ENCODE assay signal across 8 mouse cellular contexts in genomic region chr11:70653345-70654197, GRCm38 (mm10). TPM values are rescaled to one million over a fixed set of nuclear protein-coding genes. Genes with fewer than 3 reads are reported as not detected.
DNase-seq lines count a peak whose midpoint lies in the region; ATAC-seq and TF ChIP-seq lines count a peak whose summit lies in the region.

No protein-coding gene starts in this region.

- no peaks in the 10 kb centered on the region for H3K9me3 ChIP-seq in forebrain, embryonic 12.5 days
- no peaks in the 10 kb centered on the region for H3K9me3 ChIP-seq in limb, embryonic 11.5 days (ENCODE audit: control insufficient read depth, low read length)
- no peaks in the 10 kb centered on the region for H3K9me3 ChIP-seq in midbrain, embryonic 10.5 days (replicated peaks)

- peaks cover 52% of the 10 kb centered on the region for H3K4me1 ChIP-seq in forebrain, embryonic 12.5 days
- H3K4me1 ChIP-seq in limb, embryonic 11.5 days (ENCODE audit: control insufficient read depth, insufficient read depth, low read length): peaks cover 41% of the 10 kb centered on the region
- peaks cover 67% of the 10 kb centered on the region for H3K4me1 ChIP-seq in midbrain, embryonic 10.5 days
- peaks cover 37% of the 10 kb centered on the region; the same call in 1 of the 2 replicates for H3K4me1 ChIP-seq in spleen, adult 2 months (ENCODE audit: control insufficient read depth, insufficient read depth, insufficient read length)

- H3K27ac ChIP-seq in forebrain, embryonic 12.5 days: peak overlapping the region; percentile 98
- peak overlapping the region; percentile 97 for H3K27ac ChIP-seq in limb, embryonic 11.5 days (replicated peaks; ENCODE audit: low read depth, low read length)
- H3K27ac ChIP-seq in midbrain, embryonic 10.5 days (replicated peaks): peak overlapping the region; percentile 99
- peak overlapping the region; percentile 100 for H3K27ac ChIP-seq in spleen, adult 2 months (ENCODE audit: insufficient read depth, low read length)

- H3K9ac ChIP-seq in forebrain, embryonic 12.5 days: peak overlapping the region; percentile 97
- peak overlapping the region; percentile 98 for H3K9ac ChIP-seq in limb, embryonic 11.5 days (ENCODE audit: low read length)

- peak overlapping the region; percentile 96 for H3K4me2 ChIP-seq in forebrain, embryonic 12.5 days
- H3K4me2 ChIP-seq in limb, embryonic 11.5 days (ENCODE audit: low read depth, severe bottlenecking): peak overlapping the region; percentile 96

- ATAC-seq in frontal cortex, adult (ENCODE audit: low TSS enrichment): peak; percentile 10; the same call in 1 of the 2 replicates
- peak; percentile 65 for ATAC-seq in forebrain, embryonic 12.5 days (ENCODE audit: low FRiP score)
- peak; percentile 33 for ATAC-seq in limb, embryonic 11.5 days (ENCODE audit: insufficient number of reproducible peaks, low FRiP score, low TSS enrichment, low read depth)

- H3K36me3 ChIP-seq in forebrain, embryonic 12.5 days (replicated peaks): peaks cover 40% of the 10 kb centered on the region
- H3K36me3 ChIP-seq in limb, embryonic 11.5 days (ENCODE audit: control insufficient read depth, insufficient read depth, low read length): peaks cover 28% of the 10 kb centered on the region
- peaks cover 46% of the 10 kb centered on the region for H3K36me3 ChIP-seq in midbrain, embryonic 10.5 days
- H3K36me3 ChIP-seq in spleen, adult 2 months (ENCODE audit: control insufficient read depth, insufficient read depth, low read length): peaks cover 44% of the 10 kb centered on the region

- DNase-seq in frontal cortex, postnatal 25 days (ENCODE audit: low spot score in 2 of 2): no peak
- peak; percentile 64 for DNase-seq in c-Kit-negative CD71-positive TER-119-positive erythroid progenitor cells, embryonic 14.5 days (ENCODE audit: low read depth, low spot score)
- peak; percentile 72 for DNase-seq in heart, postnatal 4 days
- DNase-seq in limb, embryonic 11.5 days (ENCODE audit: low spot score): peak; percentile 84
- peak; percentile 85 for DNase-seq in midbrain, embryonic 10.5 days (ENCODE audit: low spot score)
- peak; percentile 46 to 80 for DNase-seq in spleen, adult 2 months (ENCODE audit: low read depth in 1 of 2, low spot score in 2 of 2)

- 0 out of 2 replicates have a peak, but pooled peaks have one; percentile 1 for TF ChIP-seq CTCF in spleen, adult 2 months (IDR thresholded peaks at IDR 0.05; ENCODE audit: extremely low read depth, insufficient read depth, insufficient read length, insufficient replicate concordance)

- peak overlapping the region; percentile 98 for H3K4me3 ChIP-seq in forebrain, embryonic 12.5 days (replicated peaks)
- H3K4me3 ChIP-seq in limb, embryonic 11.5 days (ENCODE audit: low read depth, low read length): peak overlapping the region; percentile 100
- H3K4me3 ChIP-seq in midbrain, embryonic 10.5 days: peak overlapping the region; percentile 100
- H3K4me3 ChIP-seq in spleen, adult 2 months (ENCODE audit: extremely low read depth, insufficient read depth, insufficient read length): peak overlapping the region; percentile 99

- H3K27me3 ChIP-seq in forebrain, embryonic 12.5 days: peaks cover 3% of the 10 kb centered on the region; the same call in 1 of the 2 replicates
- H3K27me3 ChIP-seq in limb, embryonic 11.5 days (ENCODE audit: control insufficient read depth, insufficient read depth, low read length): no peaks in the 10 kb centered on the region
- H3K27me3 ChIP-seq in midbrain, embryonic 10.5 days (ENCODE audit: low read depth, poor library complexity, severe bottlenecking): no peaks in the 10 kb centered on the region
- no peaks in the 10 kb centered on the region for H3K27me3 ChIP-seq in spleen, adult 2 months (ENCODE audit: control insufficient read depth, insufficient read depth, low read length)

- TF ChIP-seq POLR2A in spleen, adult 2 months (IDR thresholded peaks at IDR 0.05; ENCODE audit: low read depth, low read length): peak; percentile 80

- WGBS in forebrain, embryonic 12.5 days: 1% methylated on average over 60 of the region's 63 CpGs
- under 1% methylated on average over 52 of the region's 63 CpGs for WGBS in limb, embryonic 11.5 days
- 1% methylated on average over 57 of the region's 63 CpGs for WGBS in midbrain, embryonic 10.5 days
- under 1% methylated on average over 39 of the region's 63 CpGs for WGBS in spleen, adult 2 months

RNA-seq across cellular contexts. Expression of gene Pfn1, which starts 0.9 kb away (rescaled TPM):
- polyA plus RNA-seq in forebrain, embryonic 12.5 days (2016; fragmentation: Nextera tagmentation; extraction: Ambion mirVana): 1,070 and 1,131 TPM in 2 replicates
- total RNA-seq in heart, postnatal 4 days (2021): 100 to 1,000 TPM; 572 to 580 TPM
- polyA plus RNA-seq in limb, embryonic 11.5 days (2014; fragmentation: Nextera tagmentation; extraction: Ambion mirVana): 2,040 and 2,092 TPM in 2 replicates
- 1,553 and 1,733 TPM in 2 replicates for polyA plus RNA-seq in midbrain, embryonic 10.5 days (2016; fragmentation: Nextera tagmentation; extraction: Ambion mirVana)
- polyA plus RNA-seq in spleen, adult 2 months (2012; rRNA removed): 2,122 and 3,201 TPM in 2 replicates

RNA-seq across cellular contexts. Expression of gene Eno3, which starts 3.4 kb away (rescaled TPM):
- 9.0 and 9.7 TPM in 2 replicates for polyA plus RNA-seq in forebrain, embryonic 12.5 days (2016; fragmentation: Nextera tagmentation; extraction: Ambion mirVana)
- 1,000 to 10,000 TPM; 1,339 to 1,391 TPM for total RNA-seq in heart, postnatal 4 days (2021)
- 49.4 and 53.3 TPM in 2 replicates for polyA plus RNA-seq in limb, embryonic 11.5 days (2014; fragmentation: Nextera tagmentation; extraction: Ambion mirVana)
- 22.6 and 32.8 TPM in 2 replicates for polyA plus RNA-seq in midbrain, embryonic 10.5 days (2016; fragmentation: Nextera tagmentation; extraction: Ambion mirVana)
- 15.3 and 20.0 TPM in 2 replicates for polyA plus RNA-seq in spleen, adult 2 months (2012; rRNA removed)

RNA-seq across cellular contexts. Expression of gene Slc25a11, which starts 6.3 kb away (rescaled TPM):
- polyA plus RNA-seq in forebrain, embryonic 12.5 days (2016; fragmentation: Nextera tagmentation; extraction: Ambion mirVana): 139 and 141 TPM in 2 replicates
- total RNA-seq in heart, postnatal 4 days (2021): 100 to 1,000 TPM; 311 to 313 TPM
- 141 and 148 TPM in 2 replicates for polyA plus RNA-seq in limb, embryonic 11.5 days (2014; fragmentation: Nextera tagmentation; extraction: Ambion mirVana)
- 142 and 149 TPM in 2 replicates for polyA plus RNA-seq in midbrain, embryonic 10.5 days (2016; fragmentation: Nextera tagmentation; extraction: Ambion mirVana)
- 73.0 and 78.7 TPM in 2 replicates for polyA plus RNA-seq in spleen, adult 2 months (2012; rRNA removed)

RNA-seq across cellular contexts. Expression of gene Rnf167, which starts 6.5 kb away (rescaled TPM):
- polyA plus RNA-seq in forebrain, embryonic 12.5 days (2016; fragmentation: Nextera tagmentation; extraction: Ambion mirVana): 85.1 and 96.1 TPM in 2 replicates
- 10 to 100 TPM; 42.1 to 42.8 TPM for total RNA-seq in heart, postnatal 4 days (2021)
- polyA plus RNA-seq in limb, embryonic 11.5 days (2014; fragmentation: Nextera tagmentation; extraction: Ambion mirVana): 89.5 and 99.1 TPM in 2 replicates
- 85.6 and 96.3 TPM in 2 replicates for polyA plus RNA-seq in midbrain, embryonic 10.5 days (2016; fragmentation: Nextera tagmentation; extraction: Ambion mirVana)
- polyA plus RNA-seq in spleen, adult 2 months (2012; rRNA removed): 137 and 158 TPM in 2 replicates

RNA-seq across cellular contexts. Expression of gene Gp1ba, which starts 14.6 kb away (rescaled TPM):
- polyA plus RNA-seq in forebrain, embryonic 12.5 days (2016; fragmentation: Nextera tagmentation; extraction: Ambion mirVana): 0.23 and 0.33 TPM in 2 replicates
- under 1 TPM; 0.16 to 0.26 TPM for total RNA-seq in heart, postnatal 4 days (2021)
- polyA plus RNA-seq in limb, embryonic 11.5 days (2014; fragmentation: Nextera tagmentation; extraction: Ambion mirVana): 1.2 and 1.3 TPM in 2 replicates
- polyA plus RNA-seq in midbrain, embryonic 10.5 days (2016; fragmentation: Nextera tagmentation; extraction: Ambion mirVana): 0.44 and 0.48 TPM in 2 replicates
- polyA plus RNA-seq in spleen, adult 2 months (2012; rRNA removed): 6.8 and 9.3 TPM in 2 replicates

Comparison
In these comparisons a context has a peak if more than half of its experiments do, and no peak if none do; other contexts are left out.
1. ATAC-seq: peak in every context shown above with its lines; median percentile 65 in forebrain, embryonic 12.5 days; 33 in limb, embryonic 11.5 days; 10 in frontal cortex, adult.
2. DNase-seq: peak in c-Kit-negative CD71-positive TER-119-positive erythroid progenitor cells, embryonic 14.5 days (single experiment), heart, postnatal 4 days (single experiment), limb, embryonic 11.5 days (single experiment), midbrain, embryonic 10.5 days (single experiment) and spleen, adult 2 months (2 of 2); none in frontal cortex, postnatal 25 days (0 of 2).
3. Peak in every context shown above with its lines, with median percentiles within 50 percentile points of each other: H3K27ac ChIP-seq and H3K4me3 ChIP-seq.